Mouse (Mus musculus) CH12.LX (cell line): Measurements from ENCODE around the gene Stk19. TPM values are rescaled to one million over a fixed set of nuclear protein-coding genes. Genes with fewer than 3 reads are reported as not detected.

Source experiments
- DNase-seq: peaks from one replicate; pipeline ENCODE4 v3.0.0-alpha.2; 2013; ENCODE audit errors: extremely low read depth
- H3K27ac ChIP-seq: 2 replicates; pipeline ENCODE4 v1.5.1; 2012; ENCODE audit warnings: low read depth, mild to moderate bottlenecking, control low read depth, moderate library complexity; ENCODE audit not compliant: insufficient read depth
- H3K27me3 ChIP-seq: replicated peaks from 2 replicates; pipeline ENCODE3; 2012; ENCODE audit warnings: inconsistent platforms
- H3K36me3 ChIP-seq, 2 experiments: replicated peaks in 1 of 2; 2 replicates each; pipeline versions ENCODE3 to v1.6.1; 2012; ENCODE audit warnings: inconsistent platforms in 1 of 2, low read length in 1 of 2, mild to moderate bottlenecking in 1 of 2, mixed read lengths in 1 of 2, moderate library complexity in 1 of 2; ENCODE audit not compliant: control insufficient read depth in 1 of 2, insufficient read depth in 1 of 2
- H3K4me1 ChIP-seq, 2 experiments: 2 replicates each; pipeline ENCODE4 v1.6.1; 2012; ENCODE audit warnings: inconsistent platforms in 1 of 2, moderate library complexity in 1 of 2; ENCODE audit not compliant: insufficient read depth in 2 of 2, control insufficient read depth in 1 of 2
- H3K4me2 ChIP-seq: 2 replicates; pipeline ENCODE4 v1.6.1; 2012; ENCODE audit warnings: low read depth, mild to moderate bottlenecking, control low read depth; ENCODE audit not compliant: poor library complexity, insufficient read depth, severe bottlenecking
- H3K4me3 ChIP-seq, 3 experiments: fragments of 150-350 bp in 1 of 3; sonication (generic) in 1 of 3; replicated peaks in 1 of 3; 2 replicates each; pipeline versions ENCODE3 to v1.5.1; 2011 to 2012; ENCODE audit warnings: low read depth in 2 of 3, low read length in 2 of 3, mild to moderate bottlenecking in 2 of 3, moderate library complexity in 2 of 3, control low read depth in 1 of 3, improper control_type of control experiment in 1 of 3, inconsistent platforms in 1 of 3, mixed read lengths in 1 of 3; ENCODE audit not compliant: poor library complexity in 1 of 3
- H3K79me2 ChIP-seq: replicated peaks from 2 replicates; pipeline ENCODE4 v1.6.1; 2012; ENCODE audit warnings: mild to moderate bottlenecking, moderate library complexity; ENCODE audit not compliant: control insufficient read depth, poor library complexity, insufficient read depth, severe bottlenecking; ENCODE audit errors: extremely low read depth
- H3K9ac ChIP-seq: 2 replicates; pipeline ENCODE4 v1.6.1; 2012; ENCODE audit warnings: low read depth, mild to moderate bottlenecking, control low read depth, moderate library complexity; ENCODE audit not compliant: insufficient read depth
- H3K9me3 ChIP-seq: replicated peaks from 2 replicates; pipeline ENCODE3; 2012; ENCODE audit warnings: low read length, inconsistent platforms, mixed read lengths
- BHLHE40 ChIP-seq: IDR thresholded peaks from 2 replicates; pipeline ENCODE4 v1.6.1; 2011; ENCODE audit warnings: mild to moderate bottlenecking, low read depth, low read length, improper control_type of control experiment
- CHD1 ChIP-seq: IDR thresholded peaks from 2 replicates; pipeline ENCODE4 v1.6.1; 2012; ENCODE audit warnings: low read depth, low read length, improper control_type of control experiment, inconsistent platforms
- CHD2 ChIP-seq: IDR thresholded peaks from 2 replicates; pipeline ENCODE4 v1.6.1; 2011; ENCODE audit warnings: low read length, improper control_type of control experiment
- CTCF ChIP-seq, 2 experiments: IDR thresholded peaks in 1 of 2; conservative IDR thresholded peaks in 1 of 2; 2 replicates each; pipeline ENCODE4 v1.5.1; 2011 to 2012; ENCODE audit warnings: low read depth in 2 of 2, low read length in 2 of 2, improper control_type of control experiment in 1 of 2, inconsistent platforms in 1 of 2, mild to moderate bottlenecking in 1 of 2, moderate library complexity in 1 of 2
- E2F4 ChIP-seq: IDR thresholded peaks from 2 replicates; pipeline ENCODE4 v1.6.1; 2011; ENCODE audit warnings: low read depth, low read length, improper control_type of control experiment; ENCODE audit not compliant: insufficient replicate concordance
- ELF1 ChIP-seq: IDR thresholded peaks from 2 replicates; pipeline ENCODE4 v1.6.1; 2014; ENCODE audit warnings: low read depth, mild to moderate bottlenecking, inconsistent platforms, low read length, improper control_type of control experiment
- EP300 ChIP-seq: IDR thresholded peaks from 2 replicates; pipeline ENCODE4 v1.6.1; 2011; ENCODE audit warnings: low read length, improper control_type of control experiment
- ETS1 ChIP-seq: conservative IDR thresholded peaks from 2 replicates; pipeline ENCODE4 v1.6.1; 2012; ENCODE audit warnings: low read depth, mild to moderate bottlenecking, inconsistent platforms, low read length, improper control_type of control experiment, moderate library complexity
- GABPA ChIP-seq: IDR thresholded peaks from 2 replicates; pipeline ENCODE4 v1.6.1; 2012; ENCODE audit warnings: low read depth, low read length, improper control_type of control experiment, inconsistent platforms; ENCODE audit not compliant: insufficient replicate concordance
- HCFC1 ChIP-seq: IDR thresholded peaks from 2 replicates; pipeline ENCODE4 v1.6.1; 2012; ENCODE audit warnings: low read depth, mild to moderate bottlenecking, inconsistent platforms, low read length, improper control_type of control experiment
- IRF4 ChIP-seq: IDR thresholded peaks from 2 replicates; pipeline ENCODE4 v1.6.1; 2014; ENCODE audit warnings: low read depth, mild to moderate bottlenecking, inconsistent platforms, low read length, improper control_type of control experiment
- JUN ChIP-seq: IDR thresholded peaks from 2 replicates; pipeline ENCODE4 v1.6.1; 2011; ENCODE audit warnings: low read depth, mild to moderate bottlenecking, low read length, improper control_type of control experiment, moderate library complexity; ENCODE audit not compliant: insufficient read depth
- JUND ChIP-seq: conservative IDR thresholded peaks from 2 replicates; pipeline ENCODE4 v1.6.1; 2011; ENCODE audit warnings: low read depth, low read length, improper control_type of control experiment
- KAT2A ChIP-seq: IDR thresholded peaks from 2 replicates; pipeline ENCODE4 v1.6.1; 2012; ENCODE audit warnings: low read length, improper control_type of control experiment, inconsistent platforms; ENCODE audit not compliant: insufficient replicate concordance
- MAFK ChIP-seq: IDR thresholded peaks from 2 replicates; pipeline ENCODE4 v1.6.1; 2011; ENCODE audit warnings: low read length, improper control_type of control experiment; ENCODE audit not compliant: insufficient replicate concordance
- MAX ChIP-seq: IDR thresholded peaks from 2 replicates; pipeline ENCODE4 v1.6.1; 2011; ENCODE audit warnings: low read length, improper control_type of control experiment
- MAZ ChIP-seq: IDR thresholded peaks from 2 replicates; pipeline ENCODE4 v1.6.1; 2012; ENCODE audit warnings: low read depth, mild to moderate bottlenecking, inconsistent platforms, low read length, improper control_type of control experiment, moderate library complexity
- MEF2A ChIP-seq: IDR thresholded peaks from 2 replicates; pipeline ENCODE4 v1.6.1; 2014; ENCODE audit warnings: low read depth, mild to moderate bottlenecking, inconsistent platforms, low read length, improper control_type of control experiment, borderline replicate concordance
- MXI1 ChIP-seq: IDR thresholded peaks from 2 replicates; pipeline ENCODE4 v1.6.1; 2011; ENCODE audit warnings: mild to moderate bottlenecking, low read depth, low read length, improper control_type of control experiment
- MYC ChIP-seq: IDR thresholded peaks from 2 replicates; pipeline ENCODE4 v1.6.1; 2011; ENCODE audit warnings: low read depth, mild to moderate bottlenecking, improper control_type of control experiment, low read length
- NELFE ChIP-seq: IDR thresholded peaks from 2 replicates; pipeline ENCODE4 v1.6.1; 2011; ENCODE audit warnings: low read depth, low read length, improper control_type of control experiment
- NRF1 ChIP-seq: IDR thresholded peaks from 2 replicates; pipeline ENCODE4 v1.6.1; 2014; ENCODE audit warnings: low read depth, mild to moderate bottlenecking, inconsistent platforms, low read length, improper control_type of control experiment, moderate library complexity
- PAX5 ChIP-seq: IDR thresholded peaks from 2 replicates; pipeline ENCODE4 v1.6.1; 2012; ENCODE audit warnings: low read length, inconsistent platforms, mixed read lengths
- POLR2A ChIP-seq: IDR thresholded peaks from 2 replicates; pipeline ENCODE4 v1.6.1; 2011; ENCODE audit warnings: low read depth, mild to moderate bottlenecking, improper control_type of control experiment, low read length
- POLR2AphosphoS2 ChIP-seq: IDR thresholded peaks from 2 replicates; pipeline ENCODE4 v1.6.1; 2011; ENCODE audit warnings: low read depth, low read length, improper control_type of control experiment
- RAD21 ChIP-seq: IDR thresholded peaks from 2 replicates; pipeline ENCODE4 v1.6.1; 2011; ENCODE audit warnings: low read depth, mild to moderate bottlenecking, low read length, improper control_type of control experiment, moderate library complexity
- RCOR1 ChIP-seq: conservative IDR thresholded peaks from 2 replicates; pipeline ENCODE4 v1.6.1; 2012; ENCODE audit warnings: low read depth, mild to moderate bottlenecking, inconsistent platforms, low read length, improper control_type of control experiment
- SIN3A ChIP-seq: IDR thresholded peaks from 2 replicates; pipeline ENCODE4 v1.6.1; 2012; ENCODE audit warnings: low read length, improper control_type of control experiment, inconsistent platforms
- SMC3 ChIP-seq: IDR thresholded peaks from 2 replicates; pipeline ENCODE4 v1.6.1; 2011; ENCODE audit warnings: low read depth, low read length, improper control_type of control experiment
- TBP ChIP-seq: conservative IDR thresholded peaks from 2 replicates; pipeline ENCODE4 v1.6.1; 2011; ENCODE audit warnings: low read depth, low read length, improper control_type of control experiment
- TCF12 ChIP-seq: IDR thresholded peaks from 2 replicates; pipeline ENCODE4 v1.6.1; 2014; ENCODE audit warnings: low read depth, mild to moderate bottlenecking, inconsistent platforms, low read length, improper control_type of control experiment
- UBTF ChIP-seq: IDR thresholded peaks from 2 replicates; pipeline ENCODE4 v1.6.1; 2012; ENCODE audit warnings: low read depth, mild to moderate bottlenecking, inconsistent platforms, low read length, improper control_type of control experiment, moderate library complexity
- USF1 ChIP-seq: IDR thresholded peaks from 2 replicates; pipeline ENCODE4 v1.6.1; 2014; ENCODE audit warnings: low read depth, mild to moderate bottlenecking, inconsistent platforms, low read length, improper control_type of control experiment
- USF2 ChIP-seq: conservative IDR thresholded peaks from 2 replicates; pipeline ENCODE4 v1.6.1; 2011; ENCODE audit warnings: low read depth, low read length, improper control_type of control experiment
- ZC3H11A ChIP-seq: IDR thresholded peaks from 2 replicates; pipeline ENCODE4 v1.6.1; 2012; ENCODE audit warnings: low read depth, mild to moderate bottlenecking, inconsistent platforms, low read length, improper control_type of control experiment
- ZKSCAN1 ChIP-seq: IDR thresholded peaks from 2 replicates; pipeline ENCODE4 v1.6.1; 2012; ENCODE audit warnings: low read depth, inconsistent platforms, low read length, improper control_type of control experiment, borderline replicate concordance
- ZMIZ1 ChIP-seq: IDR thresholded peaks from 2 replicates; pipeline ENCODE4 v1.6.1; 2012; ENCODE audit warnings: low read depth, mild to moderate bottlenecking, inconsistent platforms, low read length, improper control_type of control experiment
- ZNF384 ChIP-seq: IDR thresholded peaks from 2 replicates; pipeline ENCODE4 v1.6.1; 2012; ENCODE audit warnings: low read depth, low read length, improper control_type of control experiment, inconsistent platforms
- dilution Hi-C: fragments of 300-500 bp; cut with MboI; formaldehyde crosslinking; loops from 2 replicates; pipeline ENCODE4 v1.14.3; 2020; ENCODE audit warnings: low sequenced_read_pairs; ENCODE audit not compliant: extremely low pct_unique_long_range_greater_than_20kb, extremely low pct_ligation_motif_present
- in situ Hi-C: fragments of 300-500 bp; cut with MboI; formaldehyde crosslinking; loops from 3 replicates; pipeline ENCODE4 v1.14.3; 2019; ENCODE audit warnings: low sequenced_read_pairs, low pct_ligation_motif_present, low pct_unique_long_range_greater_than_20kb, mixed read lengths
- polyA plus RNA-seq: library from polyadenylated mRNA; unstranded; fragments of >175 nt; gene quantifications from 2 replicates; pipeline ENCODE4 v1.2.1, GENCODE M21; 2012; ENCODE audit warnings: low read depth; ENCODE audit not compliant: insufficient read length
- total RNA-seq, 2 experiments: library from RNA; depleted of rRNA; stranded (reverse); fragments of 300-350 nt in 1 of 2; fragments of >200 nt in 1 of 2; gene quantifications; 2 replicates each; pipeline ENCODE4 v1.2.3; 2012 to 2014

Stk19 gene
- 27.7 and 32.9 TPM in 2 replicates for total RNA-seq (2012; rRNA removed)
- 21.2 and 22.6 TPM in 2 replicates for total RNA-seq (2014; rRNA removed)
- 37.1 and 41.3 TPM in 2 replicates for polyA plus RNA-seq

GRCm38 (mm10) chr17:34836856-34837221, at the start of gene Stk19, which contains the start of gene Dxo:
TSS of gene Stk19 (minus strand) at chr17:34836945.
TSS of gene Dxo (plus strand) at chr17:34837019.
- H3K9me3 ChIP-seq = peaks cover 3% of the 10 kb centered on the region
- in situ Hi-C loops = no loop called here
- dilution Hi-C loops = no loop called here
- no peak within 1 kb of the TSS for H3K27ac ChIP-seq
- H3K79me2 ChIP-seq = peaks cover 3% of the 10 kb centered on the region; the same call in 1 of the 2 replicates
- H3K27me3 ChIP-seq = no peaks in the 10 kb centered on the region
- peak within 1 kb of the TSS; percentile 84 for H3K4me2 ChIP-seq
- peaks cover 43 to 72% of the 10 kb centered on the region in 2 experiments for H3K36me3 ChIP-seq
- peak within 1 kb of the TSS; percentile 60 for H3K9ac ChIP-seq
- H3K4me3 ChIP-seq = peak within 1 kb of the TSS; percentile 77 to 91 (median 87)
- DNase-seq = peak; percentile 96
- no peak for TF ChIP-seq JUN
- peak; percentile 63; the same call in 1 of the 2 replicates for TF ChIP-seq NELFE
- TF ChIP-seq MXI1 = peak; percentile 84
- TF ChIP-seq USF2 = no peak
- no peak for TF ChIP-seq ZMIZ1
- TF ChIP-seq ETS1 = peak; percentile 20; the same call in 1 of the 2 replicates
- no peak for TF ChIP-seq UBTF
- no peak for TF ChIP-seq TBP
- TF ChIP-seq EP300 = no peak
- peak; percentile 95 for TF ChIP-seq HCFC1
- TF ChIP-seq MYC = no peak
- peak; percentile 97 for TF ChIP-seq SIN3A
- TF ChIP-seq MEF2A = peak; percentile 65
- TF ChIP-seq PAX5 = no peak
- TF ChIP-seq ZKSCAN1 = no peak
- TF ChIP-seq ZNF384 = no peak
- peak; percentile 71; the same call in 1 of the 2 replicates for TF ChIP-seq MAX
- TF ChIP-seq KAT2A = peak; percentile 88
- TF ChIP-seq MAZ = peak; percentile 81; the same call in 1 of the 2 replicates
- TF ChIP-seq POLR2A = peak; percentile 84
- TF ChIP-seq IRF4 = peak; percentile 63
- TF ChIP-seq RCOR1 = no peak
- TF ChIP-seq MAFK = no peak
- TF ChIP-seq ZC3H11A = no peak
- no peak; the same call in 1 of the 2 replicates for TF ChIP-seq POLR2AphosphoS2
- peak; percentile 99 for TF ChIP-seq ELF1
- no peak for TF ChIP-seq CTCF (conservative IDR thresholded peaks at IDR 0.05 in 1 of 2, IDR thresholded peaks at IDR 0.05 in 1 of 2; ENCODE audit: low read depth in 2 of 2, low read length in 2 of 2)
- 0 out of 2 replicates have a peak, but pooled peaks have one; percentile 51 for TF ChIP-seq CHD2
- TF ChIP-seq JUND = no peak
- no peak for TF ChIP-seq CHD1
- 0 out of 2 replicates have a peak, but pooled peaks have one; percentile 64 for TF ChIP-seq E2F4
- TF ChIP-seq SMC3 = no peak
- TF ChIP-seq RAD21 = no peak
- no peak for TF ChIP-seq BHLHE40
- TF ChIP-seq USF1 = no peak
- no peak for TF ChIP-seq TCF12
- peak; percentile 26 for TF ChIP-seq NRF1
- peak; percentile 59; the same call in 1 of the 2 replicates for TF ChIP-seq GABPA
- peaks cover 7 to 28% of the 10 kb centered on the region in 2 experiments; a peak in 3 of 4 replicates for H3K4me1 ChIP-seq
